Mouse (Mus musculus) megakaryocyte-erythroid progenitor cell, adult 5-6 weeks (primary cell): ENCODE measurements at regions not wholly inside any gene's neighbourhood (a gene's known extent, or its start where the extent isn't known, plus 50 kb on each side); places are given as distances from the start of the nearest gene placed in this dataset.
A peak's percentile ranks its signal among the peaks of the same experiment; 100 is the strongest.

ENCODE experiments used
- ATAC-seq: replicated peaks from 2 replicates; pipeline ENCODE4 v1.8.0; 2016; ENCODE audit warnings: mild to moderate bottlenecking, inconsistent platforms; ENCODE audit not compliant: severe bottlenecking, poor library complexity, low FRiP score, low TSS enrichment

GRCm38 (mm10) chr17:10024323-10024722, 295.3 kb downstream of the Qk start:
- no peak for ATAC-seq

- no peak for ATAC-seq
Observed at GRCm38 (mm10) chr17:10012161-10012560, 307.5 kb downstream of the Qk start.

GRCm38 (mm10) chr17:10011728-10012127, 307.9 kb downstream of the Qk start:
- ATAC-seq = no peak

- ATAC-seq = no peak
Observed at GRCm38 (mm10) chr17:10001071-10001591, 318.5 kb downstream of the Qk start.

- no peak for ATAC-seq
Observed at GRCm38 (mm10) chr17:9995321-9995720, 324.3 kb downstream of the Qk start.

GRCm38 (mm10) chr17:9990744-9991143, 321.2 kb upstream of the Pabpc6 start:
- no peak for ATAC-seq

GRCm38 (mm10) chr17:9981273-9981672, 311.8 kb upstream of the Pabpc6 start:
- ATAC-seq = no peak

- ATAC-seq = no peak
Observed at GRCm38 (mm10) chr17:9976866-9977421, 307.4 kb upstream of the Pabpc6 start.

- no peak for ATAC-seq
Observed at GRCm38 (mm10) chr17:9975995-9976394, 306.5 kb upstream of the Pabpc6 start.

GRCm38 (mm10) chr17:9975153-9975552, 305.6 kb upstream of the Pabpc6 start:
- ATAC-seq = no peak

- peak; percentile 59; the same call in 1 of the 2 replicates for ATAC-seq
Observed at GRCm38 (mm10) chr17:9967988-9968387, 298.5 kb upstream of the Pabpc6 start.

- ATAC-seq = no peak
Observed at GRCm38 (mm10) chr17:9962893-9963436, 293.4 kb upstream of the Pabpc6 start.

- ATAC-seq = no peak
Observed at GRCm38 (mm10) chr17:9948985-9949667, 279.6 kb upstream of the Pabpc6 start.

- no peak for ATAC-seq
Observed at GRCm38 (mm10) chr17:9947609-9948008, 278.1 kb upstream of the Pabpc6 start.

GRCm38 (mm10) chr17:9944513-9944912, 275.0 kb upstream of the Pabpc6 start:
- no peak for ATAC-seq

GRCm38 (mm10) chr17:9942171-9942570, 272.7 kb upstream of the Pabpc6 start:
- no peak for ATAC-seq

GRCm38 (mm10) chr17:9939576-9939975, 270.1 kb upstream of the Pabpc6 start:
- ATAC-seq = no peak

GRCm38 (mm10) chr17:9938426-9938825, 268.9 kb upstream of the Pabpc6 start:
- no peak for ATAC-seq

GRCm38 (mm10) chr17:9937211-9937610, 267.7 kb upstream of the Pabpc6 start:
- ATAC-seq = no peak

GRCm38 (mm10) chr17:9932186-9932585, 262.7 kb upstream of the Pabpc6 start:
- no peak for ATAC-seq

- ATAC-seq = no peak
Observed at GRCm38 (mm10) chr17:9931526-9931925, 262.0 kb upstream of the Pabpc6 start.
